Mouse (Mus musculus) forebrain, postnatal 0 days (tissue): ENCODE results near the gene S100a13. TPM values are rescaled to one million over a fixed set of nuclear protein-coding genes. Genes with fewer than 3 reads are reported as not detected.

Experiments
- ATAC-seq: fragments of 200-750 bp; cut with Nextera tagmentation; 2 replicates; pipeline ENCODE4 v1.8.0; 2017; ENCODE audit warnings: mild to moderate bottlenecking, moderate library complexity
- DNase-seq: peaks from one replicate; pipeline ENCODE4 v3.0.0-alpha.2; 2015
- H3K27ac ChIP-seq: fragments of 300-500 bp; sonication (generic); 2 replicates; pipeline ENCODE4 v1.5.1; 2014; ENCODE audit warnings: low read depth, mild to moderate bottlenecking, antibody characterized with exemption, low read length, moderate library complexity, mixed read lengths
- H3K27me3 ChIP-seq: fragments of 300-500 bp; sonication (generic); 2 replicates; pipeline ENCODE4 v1.6.1; 2014; ENCODE audit warnings: mild to moderate bottlenecking, low read length, mixed read lengths; ENCODE audit not compliant: insufficient read depth
- H3K36me3 ChIP-seq: fragments of 300-500 bp; sonication (generic); 2 replicates; pipeline ENCODE4 v1.6.1; 2014; ENCODE audit warnings: mild to moderate bottlenecking, moderate library complexity; ENCODE audit not compliant: insufficient read depth
- H3K4me1 ChIP-seq: fragments of 300-500 bp; sonication (generic); 2 replicates; pipeline ENCODE4 v1.6.1; 2014; ENCODE audit warnings: antibody characterized with exemption; ENCODE audit not compliant: insufficient read depth
- H3K4me2 ChIP-seq: fragments of 300-500 bp; sonication (generic); 2 replicates; pipeline ENCODE4 v1.6.1; 2014; ENCODE audit warnings: low read depth, mild to moderate bottlenecking, moderate library complexity
- H3K4me3 ChIP-seq: fragments of 300-500 bp; sonication (generic); 2 replicates; pipeline ENCODE4 v1.5.1; 2014; ENCODE audit warnings: low read depth, low read length, mixed read lengths
- H3K9ac ChIP-seq: fragments of 300-500 bp; sonication (generic); 2 replicates; pipeline ENCODE4 v1.6.1; 2014; ENCODE audit warnings: mild to moderate bottlenecking
- H3K9me3 ChIP-seq: fragments of 300-500 bp; sonication (generic); 2 replicates; pipeline ENCODE4 v1.6.1; 2016; ENCODE audit warnings: low read length
- CTCF ChIP-seq: sonication (generic); IDR thresholded peaks from 2 replicates; pipeline ENCODE4 v1.5.1; 2016; ENCODE audit warnings: antibody characterized with exemption, control low read depth, low read depth
- WGBS: fragments of 180-500 bp; shearing (Covaris S2); extraction: QIAGEN DNeasy Blood & Tissue Kit; methylation state at CpG from one replicate; pipeline ENCODE4 v1.1.7; 2014; 5-methylcytosine and 5-hydroxymethylcytosine counted together
- polyA plus RNA-seq: library from polyadenylated mRNA; unstranded; fragments of >200 nt; fragmentation: Nextera tagmentation; extraction: Ambion mirVana; gene quantifications from 2 replicates; pipeline ENCODE4 v1.2.1, GENCODE M21; 2015
- total RNA-seq: library from RNA; depleted of rRNA; stranded (reverse); fragments of >200 nt; gene quantifications from 2 replicates; pipeline ENCODE4 v1.2.3, GENCODE M21; 2014; rRNA removed

S100a13 gene
- total RNA-seq (8.4 and 11.2 TPM in 2 replicates), polyA plus RNA-seq (16.1 and 20.5 TPM in 2 replicates)

DNA sequence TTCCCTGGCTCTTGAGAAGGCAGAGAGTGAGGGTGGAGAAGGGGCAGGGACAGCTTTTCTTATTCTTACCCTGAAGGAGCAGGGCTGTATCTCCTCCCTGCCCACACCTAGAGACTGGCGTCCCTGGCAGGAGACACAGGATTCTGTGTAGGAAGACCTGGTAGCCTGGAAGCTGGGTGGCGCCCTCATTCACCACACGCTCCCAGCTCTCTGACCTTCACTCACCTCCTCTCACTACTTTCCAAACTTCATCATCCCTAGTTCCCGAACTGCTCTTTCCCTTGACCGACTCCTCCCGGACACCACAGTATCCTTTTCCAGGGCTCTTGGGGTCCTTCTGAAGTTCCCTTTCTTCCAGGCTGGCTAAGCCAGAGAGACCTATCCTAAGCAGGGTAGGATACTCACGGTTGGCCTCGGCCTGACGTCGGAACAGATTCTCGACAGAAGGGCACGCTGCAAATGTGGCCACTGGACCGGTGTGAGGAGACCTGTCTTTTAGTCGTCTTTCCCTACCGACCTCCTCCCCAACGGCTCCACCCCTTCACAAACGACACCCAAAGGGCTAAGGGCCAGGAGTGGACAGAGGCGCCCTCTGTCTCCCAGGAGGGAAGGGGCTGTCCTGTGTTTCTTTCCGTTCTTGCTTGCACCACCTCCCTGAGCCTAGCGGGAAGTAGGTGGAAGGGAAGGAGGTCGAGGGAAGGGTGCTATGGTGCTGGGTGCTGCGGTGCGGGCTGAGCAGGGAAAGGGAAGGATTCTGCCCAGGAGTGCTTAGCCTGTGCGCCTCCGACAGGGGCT, at the start of gene S100a13, which contains the start of gene S100a1:
S100a13 (plus strand) TSS at position 640 of the 795 bp plus-strand sequence.
S100a1 (minus strand) TSS at position 597 of the 795 bp plus-strand sequence.
- Histone ChIP-seq H3K36me3 (no peaks in the 10 kb centered on the region), H3K4me1 (0 out of 2 replicates have a peak, but pooled peaks cover 9% of the 10 kb centered on the region), H3K9me3 (no peaks in the 10 kb centered on the region), H3K4me3 (peak within 1 kb of the TSS; percentile 33), H3K4me2 (peak within 1 kb of the TSS; percentile 67), H3K27ac (no peak within 1 kb of the TSS), H3K9ac (peak within 1 kb of the TSS; percentile 40), H3K27me3 (peaks cover 18% of the 10 kb centered on the region; the same call in 1 of the 2 replicates)
- TF ChIP-seq CTCF: peak; percentile 39; the same call in 1 of the 2 replicates
- DNase-seq: peak; percentile 32
- ATAC-seq: peak; percentile 42
- WGBS: 5% methylated on average over 25 of the region's 25 CpGs

GRCm38 (mm10) chr3:90464552-90465080, 49.6 kb upstream of the S100a13 start:
- Histone ChIP-seq H3K36me3 (no peaks in the 10 kb centered on the region), H3K4me3 (peak overlapping the region; percentile 48), H3K9ac (peak overlapping the region; percentile 48; the same call in 1 of the 2 replicates), H3K9me3 (no peaks in the 10 kb centered on the region), H3K27me3 (peaks cover 28% of the 10 kb centered on the region), H3K27ac (no peak overlapping the region), H3K4me1 (no peaks in the 10 kb centered on the region), H3K4me2 (peak overlapping the region; percentile 97)
- ATAC-seq (peak; percentile 23; the same call in 1 of the 2 replicates), DNase-seq (no peak)
- TF ChIP-seq CTCF: no peak
- WGBS: 11% methylated on average over 37 of the region's 37 CpGs

GRCm38 (mm10) chr3:90465081-90465685, 49.1 kb upstream of the S100a13 start:
- no peak for TF ChIP-seq CTCF
- peaks cover 28% of the 10 kb centered on the region for H3K27me3 ChIP-seq
- DNase-seq (peak; percentile 13), ATAC-seq (peak; percentile 45)
- peak overlapping the region; percentile 48 for H3K9ac ChIP-seq
- H3K4me2 ChIP-seq: peak overlapping the region; percentile 97
- H3K4me1 ChIP-seq: no peaks in the 10 kb centered on the region
- H3K27ac ChIP-seq: no peak overlapping the region
- H3K9me3 ChIP-seq: no peaks in the 10 kb centered on the region
- peak overlapping the region; percentile 48 for H3K4me3 ChIP-seq
- no peaks in the 10 kb centered on the region for H3K36me3 ChIP-seq
- WGBS: 1% methylated on average over 75 of the region's 75 CpGs

GRCm38 (mm10) chr3:90465686-90466310, 48.4 kb upstream of the S100a13 start, which contains the start of gene Npr1:
Gene Npr1, minus strand, starts transcription at chr3:90465866.
- TF ChIP-seq CTCF: no peak
- no peaks in the 10 kb centered on the region for H3K9me3 ChIP-seq
- H3K4me3 ChIP-seq: peak within 1 kb of the TSS; percentile 48
- H3K27me3 ChIP-seq: peaks cover 28% of the 10 kb centered on the region
- no peak for DNase-seq
- H3K36me3 ChIP-seq: no peaks in the 10 kb centered on the region
- peak; percentile 47; the same call in 1 of the 2 replicates for ATAC-seq
- under 1% methylated on average over 34 of the region's 49 CpGs for WGBS
- no peak within 1 kb of the TSS for H3K27ac ChIP-seq
- no peaks in the 10 kb centered on the region for H3K4me1 ChIP-seq
- H3K4me2 ChIP-seq: peak within 1 kb of the TSS; percentile 97
- H3K9ac ChIP-seq: peak within 1 kb of the TSS; percentile 48

GRCm38 (mm10) chr3:90466311-90466766, 47.9 kb upstream of the S100a13 start:
- H3K36me3 ChIP-seq: no peaks in the 10 kb centered on the region
- WGBS: 0% methylated on average over 15 of the region's 15 CpGs
- H3K9ac ChIP-seq: peak overlapping the region; percentile 48
- H3K4me3 ChIP-seq: peak overlapping the region; percentile 48
- peak; percentile 83 for TF ChIP-seq CTCF
- H3K27me3 ChIP-seq: peaks cover 28% of the 10 kb centered on the region
- ATAC-seq (peak; percentile 58; the same call in 1 of the 2 replicates), DNase-seq (peak; percentile 77)
- no peak overlapping the region for H3K27ac ChIP-seq
- peak overlapping the region; percentile 97 for H3K4me2 ChIP-seq
- H3K9me3 ChIP-seq: no peaks in the 10 kb centered on the region
- no peaks in the 10 kb centered on the region for H3K4me1 ChIP-seq

DNA sequence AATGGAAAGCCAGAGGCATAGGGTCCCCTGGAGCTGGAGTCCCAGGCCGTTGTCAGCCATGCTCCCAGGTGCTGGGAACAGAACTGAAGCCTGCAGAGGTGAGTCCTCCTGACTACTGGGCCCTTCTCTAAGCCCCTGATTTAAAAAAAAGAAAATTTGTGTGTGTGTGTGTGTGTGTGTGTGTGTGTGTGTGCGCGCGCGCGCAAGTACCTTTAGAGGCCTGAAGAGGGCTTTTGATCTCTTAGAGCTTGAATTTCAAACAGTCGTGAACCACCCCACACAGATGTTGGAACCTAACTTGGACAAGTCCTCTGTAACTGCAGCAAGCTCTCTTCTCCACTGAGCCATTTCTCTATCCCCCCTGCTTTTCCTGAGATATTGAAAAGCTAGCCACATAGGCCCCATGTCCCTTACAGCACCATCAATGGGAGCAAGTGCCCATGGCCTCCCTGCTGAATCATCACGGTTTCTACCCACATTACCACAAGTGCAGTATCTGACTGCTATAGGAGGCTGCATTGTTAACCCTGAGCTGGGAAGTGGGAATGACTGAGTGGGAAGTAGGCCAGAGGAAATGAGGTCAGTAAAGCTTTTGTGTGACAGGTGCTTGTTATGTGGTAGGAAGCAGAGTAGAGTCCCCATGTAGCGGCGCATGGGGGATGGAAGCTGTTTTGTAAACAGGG, 46.5 kb upstream of the S100a13 start:
- Histone ChIP-seq H3K4me3 (no peak overlapping the region), H3K27ac (no peak overlapping the region), H3K27me3 (peaks cover 28% of the 10 kb centered on the region), H3K4me2 (no peak overlapping the region), H3K36me3 (no peaks in the 10 kb centered on the region), H3K9ac (no peak overlapping the region), H3K9me3 (no peaks in the 10 kb centered on the region), H3K4me1 (no peaks in the 10 kb centered on the region)
- 92% methylated on average over 10 of the region's 10 CpGs for WGBS
- ATAC-seq (no peak), DNase-seq (no peak)
- TF ChIP-seq CTCF: no peak
